Mouse (Mus musculus) E14TG2a.4 (cell line): ENCODE data around the gene Tgfbr3.

ENCODE experiments used
- CTCF ChIP-seq: conservative IDR thresholded peaks from 2 replicates; pipeline ENCODE4 v1.5.1; 2014; ENCODE audit warnings: low read length
- NANOG ChIP-seq: IDR thresholded peaks from 2 replicates; pipeline ENCODE4 v1.6.1; 2014; ENCODE audit warnings: borderline replicate concordance, low read length, mixed read lengths

GRCm38 (mm10) chr5:107164856-107165255 is 124.6 kb downstream of the Tgfbr3 start:
- TF ChIP-seq CTCF (no peak), NANOG (no peak)
